Mouse (Mus musculus): ENCODE results near the gene Sfr1.

The Sfr1 gene

GRCm38 (mm10) chr19:47731071-47731881, at the start of gene Sfr1:
TSS of gene Sfr1 (plus strand) at chr19:47731682.
- peak; percentile 89 for DNase-seq (ENCODE audit: low read depth)

- DNase-seq (ENCODE audit: low read depth): no peak
These were observed 41.9 kb upstream of the Sfr1 start for GRCm38 (mm10) chr19:47689592-47689991.

- no peak for DNase-seq (ENCODE audit: low read depth)
These were observed 39.5 kb upstream of the Sfr1 start, which contains the start of gene Col17a1 for GRCm38 (mm10) chr19:47691994-47692393. TSS of gene Col17a1 (minus strand) at chr19:47692094.

- DNase-seq (ENCODE audit: low read depth): no peak
These were observed 35.8 kb upstream of the Sfr1 start for GRCm38 (mm10) chr19:47695725-47696124.

GRCm38 (mm10) chr19:47696411-47696810, 35.1 kb upstream of the Sfr1 start:
- DNase-seq (ENCODE audit: low read depth): no peak

- no peak for DNase-seq (ENCODE audit: low read depth)
These were observed 34.4 kb upstream of the Sfr1 start for GRCm38 (mm10) chr19:47697067-47697466.

- DNase-seq (ENCODE audit: low read depth): no peak
These were observed 33.2 kb upstream of the Sfr1 start for GRCm38 (mm10) chr19:47698266-47698665.

GRCm38 (mm10) chr19:47699743-47700142, 31.7 kb upstream of the Sfr1 start:
- no peak for DNase-seq (ENCODE audit: low read depth)

- no peak for DNase-seq (ENCODE audit: low read depth)
These were observed 31.0 kb upstream of the Sfr1 start for GRCm38 (mm10) chr19:47700509-47700908.

- DNase-seq (ENCODE audit: low read depth): no peak
These were observed 26.3 kb upstream of the Sfr1 start for GRCm38 (mm10) chr19:47705080-47705771.

- no peak for DNase-seq (ENCODE audit: low read depth)
These were observed 25.6 kb upstream of the Sfr1 start for GRCm38 (mm10) chr19:47705772-47706309.

GRCm38 (mm10) chr19:47710376-47710775, 21.1 kb upstream of the Sfr1 start:
- no peak for DNase-seq (ENCODE audit: low read depth)

GRCm38 (mm10) chr19:47713457-47713856, 18.0 kb upstream of the Sfr1 start:
- DNase-seq (ENCODE audit: low read depth): no peak

GRCm38 (mm10) chr19:47716144-47716543, 15.3 kb upstream of the Sfr1 start:
- DNase-seq (ENCODE audit: low read depth): no peak

GRCm38 (mm10) chr19:47719147-47719546, 12.3 kb upstream of the Sfr1 start:
- no peak for DNase-seq (ENCODE audit: low read depth)

- no peak for DNase-seq (ENCODE audit: low read depth)
These were observed 9.0 kb upstream of the Sfr1 start for GRCm38 (mm10) chr19:47722471-47722870.

- DNase-seq (ENCODE audit: low read depth): no peak
These were observed 6.6 kb upstream of the Sfr1 start for GRCm38 (mm10) chr19:47724903-47725302.

- DNase-seq (ENCODE audit: low read depth): no peak
These were observed 5.8 kb upstream of the Sfr1 start for GRCm38 (mm10) chr19:47725643-47726140.

- peak; percentile 80 for DNase-seq (ENCODE audit: low read depth)
These were observed 801 bp upstream of the Sfr1 start for GRCm38 (mm10) chr19:47730691-47731070.

GRCm38 (mm10) chr19:47731931-47732330, 449 bp downstream of the Sfr1 start:
- peak; percentile 38 for DNase-seq (ENCODE audit: low read depth)

GRCm38 (mm10) chr19:47747072-47747471, 15.6 kb downstream of the Sfr1 start:
- DNase-seq (ENCODE audit: low read depth): no peak

GRCm38 (mm10) chr19:47748950-47749349, 17.5 kb downstream of the Sfr1 start:
- no peak for DNase-seq (ENCODE audit: low read depth)

GRCm38 (mm10) chr19:47750391-47750790, 18.9 kb downstream of the Sfr1 start:
- DNase-seq (ENCODE audit: low read depth): no peak
